Mouse (Mus musculus): Measurements from ENCODE around the gene Itsn2. TPM values are rescaled to one million over a fixed set of nuclear protein-coding genes. Genes with fewer than 3 reads are reported as not detected.
"Not testable (repeated sequence)": the region's sequence is repeated elsewhere in the genome, so short reads cannot be mapped to it uniquely, and the experiment has no call there.

Itsn2 gene
- polyA plus RNA-seq, 1 experiment from 2014 or later, result 26.9 TPM

DNA sequence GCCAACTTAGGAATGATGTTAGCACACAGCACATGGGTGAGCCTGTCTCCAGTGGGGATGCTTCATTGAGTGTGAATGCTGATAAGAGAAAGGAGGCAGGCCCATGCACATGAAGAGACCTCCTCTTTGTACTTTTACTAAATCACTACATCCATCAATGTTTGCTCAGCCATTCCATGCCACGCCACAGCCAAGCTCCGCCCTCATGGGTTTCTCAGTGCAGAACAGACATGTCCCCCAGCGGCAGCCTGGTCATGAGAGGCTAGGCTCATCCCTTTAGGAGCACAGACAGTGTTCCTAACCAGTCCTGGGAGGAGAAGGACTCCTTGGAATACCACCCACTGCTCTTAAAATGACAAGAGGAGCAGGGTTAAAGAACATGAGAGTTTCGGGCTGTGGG, 139.2 kb downstream of the Itsn2 start:
- no peaks in the 10 kb centered on the region for H3K27me3 ChIP-seq (ENCODE audit: control insufficient read depth, insufficient read depth, low read length)
- H3K9ac ChIP-seq (ENCODE audit: low read length), result no peak overlapping the region
- H3K4me2 ChIP-seq (replicated peaks; ENCODE audit: low read depth), result no peak overlapping the region
- no peak overlapping the region for H3K27ac ChIP-seq (replicated peaks)
- TF ChIP-seq CTCF (IDR thresholded peaks at IDR 0.05; ENCODE audit: low read depth), result no peak
- TF ChIP-seq EP300 (optimal IDR thresholded peaks at IDR 0.05), result no peak
- 50% methylated on average over 4 of the region's 4 CpGs for WGBS
- H3K36me3 ChIP-seq (ENCODE audit: control insufficient read depth, insufficient read depth, low read length), result no peaks in the 10 kb centered on the region
- no peaks in the 10 kb centered on the region for H3K4me1 ChIP-seq (replicated peaks; ENCODE audit: control insufficient read depth, insufficient read depth)
- no peak overlapping the region for H3K4me3 ChIP-seq (ENCODE audit: low read depth, low read length)
- H3K9me3 ChIP-seq (ENCODE audit: control insufficient read depth, low read length), result no peaks in the 10 kb centered on the region
- ATAC-seq (ENCODE audit: low FRiP score, low TSS enrichment) (no peak), DNase-seq (ENCODE audit: low spot score) (no peak)

DNA sequence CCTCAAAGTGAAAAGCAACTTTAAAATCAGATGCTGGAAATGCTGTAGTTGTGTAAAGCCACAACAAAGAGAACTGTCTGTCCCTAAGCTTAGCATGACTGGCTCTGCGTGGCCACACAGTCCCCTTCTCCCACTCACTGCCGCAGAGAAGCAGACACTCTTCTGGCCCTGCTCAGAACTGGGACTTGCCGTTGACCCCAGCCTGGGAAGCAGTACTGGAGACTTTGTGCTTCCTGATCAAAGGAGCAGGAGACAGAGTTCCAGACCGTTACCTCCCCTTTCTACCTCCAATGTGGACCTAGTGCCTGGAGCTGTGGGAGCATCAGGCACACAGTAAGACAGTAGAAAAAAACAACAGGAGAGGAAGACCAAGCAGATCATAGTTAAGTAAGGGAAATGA, 139.9 kb downstream of the Itsn2 start:
- DNase-seq (ENCODE audit: low spot score) (no peak), ATAC-seq (ENCODE audit: low FRiP score, low TSS enrichment) (no peak)
- H3K36me3 ChIP-seq (ENCODE audit: control insufficient read depth, insufficient read depth, low read length), result no peaks in the 10 kb centered on the region
- no peaks in the 10 kb centered on the region for H3K4me1 ChIP-seq (replicated peaks; ENCODE audit: control insufficient read depth, insufficient read depth)
- H3K9ac ChIP-seq (ENCODE audit: low read length), result no peak overlapping the region
- H3K4me2 ChIP-seq (replicated peaks; ENCODE audit: low read depth), result no peak overlapping the region
- H3K4me3 ChIP-seq (ENCODE audit: low read depth, low read length), result no peak overlapping the region
- TF ChIP-seq CTCF (IDR thresholded peaks at IDR 0.05; ENCODE audit: low read depth) (no peak), EP300 (optimal IDR thresholded peaks at IDR 0.05) (no peak)
- no peaks in the 10 kb centered on the region for H3K9me3 ChIP-seq (ENCODE audit: control insufficient read depth, low read length)
- no peak overlapping the region for H3K27ac ChIP-seq (replicated peaks)
- WGBS, result 60% methylated on average over 4 of the region's 4 CpGs
- H3K27me3 ChIP-seq (ENCODE audit: control insufficient read depth, insufficient read depth, low read length), result no peaks in the 10 kb centered on the region

DNA sequence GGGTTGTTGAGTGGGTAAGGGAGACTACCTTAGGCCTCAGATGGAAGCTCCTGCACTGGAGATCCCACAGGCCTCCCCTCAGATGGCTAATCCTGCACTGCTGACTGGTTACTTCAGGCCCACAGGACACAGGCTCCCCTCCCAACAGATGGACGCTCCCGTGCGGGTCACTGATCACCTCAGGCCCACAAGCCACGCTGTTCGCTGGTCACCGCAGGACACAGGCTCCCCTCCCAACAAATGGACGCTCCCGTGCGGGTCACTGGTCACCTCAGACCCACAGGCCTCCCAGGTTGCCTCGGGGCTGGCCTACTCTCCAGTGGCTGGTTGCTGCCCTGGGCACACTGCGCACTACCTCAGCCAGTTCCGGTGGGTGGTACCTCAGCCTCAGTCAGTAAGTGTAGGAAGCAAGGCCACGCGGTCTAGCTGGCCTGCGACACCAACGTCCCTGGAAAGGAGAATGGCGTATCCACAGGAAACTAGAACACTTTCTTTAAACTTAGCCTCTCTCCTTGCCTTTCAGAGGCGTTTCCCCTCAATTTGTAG, 145.7 kb downstream of the Itsn2 start, which contains the start of gene Fam228a:
Gene Fam228a (minus strand): TSS at position 400 of the 546 bp plus-strand sequence.
- Histone ChIP-seq H3K27me3 (ENCODE audit: control insufficient read depth, insufficient read depth, low read length) (no peaks in the 10 kb centered on the region), H3K9ac (ENCODE audit: low read length) (no peak within 1 kb of the TSS), H3K27ac (replicated peaks) (no peak within 1 kb of the TSS), H3K4me1 (replicated peaks; ENCODE audit: control insufficient read depth, insufficient read depth) (no peaks in the 10 kb centered on the region), H3K9me3 (ENCODE audit: control insufficient read depth, low read length) (no peaks in the 10 kb centered on the region), H3K36me3 (ENCODE audit: control insufficient read depth, insufficient read depth, low read length) (no peaks in the 10 kb centered on the region), H3K4me3 (ENCODE audit: low read depth, low read length) (no peak within 1 kb of the TSS), H3K4me2 (replicated peaks; ENCODE audit: low read depth) (no peak within 1 kb of the TSS)
- 92% methylated on average over 18 of the region's 18 CpGs for WGBS
- TF ChIP-seq CTCF (IDR thresholded peaks at IDR 0.05; ENCODE audit: low read depth), result no peak
- DNase-seq (ENCODE audit: low spot score) (no peak), ATAC-seq (ENCODE audit: low FRiP score, low TSS enrichment) (no peak)

DNA sequence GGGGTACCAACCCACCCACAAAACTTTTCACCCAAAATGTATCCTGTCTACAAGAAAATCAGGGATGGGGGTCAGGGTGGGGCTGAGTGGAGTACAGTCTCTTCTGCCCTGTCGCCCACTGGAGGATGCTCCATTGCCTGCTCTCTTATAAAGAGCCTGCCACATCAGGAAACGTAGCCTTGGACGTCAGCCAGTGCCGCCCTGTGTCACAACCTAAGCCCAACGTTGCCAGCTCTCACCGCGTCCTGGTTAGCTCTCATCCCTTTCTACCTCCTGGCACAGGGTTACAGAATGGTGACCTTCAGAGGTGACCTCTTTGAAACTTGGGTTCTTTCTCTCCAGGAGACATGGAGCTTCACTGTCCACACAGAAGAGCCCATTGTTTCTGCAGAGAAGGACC, 148.4 kb downstream of the Itsn2 start:
- Histone ChIP-seq H3K27me3 (ENCODE audit: control insufficient read depth, insufficient read depth, low read length) (no peaks in the 10 kb centered on the region), H3K4me3 (ENCODE audit: low read depth, low read length) (no peak overlapping the region), H3K9me3 (ENCODE audit: control insufficient read depth, low read length) (no peaks in the 10 kb centered on the region), H3K4me1 (replicated peaks; ENCODE audit: control insufficient read depth, insufficient read depth) (no peaks in the 10 kb centered on the region), H3K9ac (ENCODE audit: low read length) (no peak overlapping the region), H3K4me2 (replicated peaks; ENCODE audit: low read depth) (no peak overlapping the region), H3K36me3 (ENCODE audit: control insufficient read depth, insufficient read depth, low read length) (no peaks in the 10 kb centered on the region), H3K27ac (replicated peaks) (no peak overlapping the region)
- no peak for ATAC-seq (ENCODE audit: low FRiP score, low TSS enrichment)
- no peak for DNase-seq (ENCODE audit: low spot score)
- TF ChIP-seq EP300 (optimal IDR thresholded peaks at IDR 0.05), result no peak
- no peak for TF ChIP-seq CTCF (IDR thresholded peaks at IDR 0.05; ENCODE audit: low read depth)
- WGBS, result 75% methylated on average over 7 of the region's 7 CpGs

DNA sequence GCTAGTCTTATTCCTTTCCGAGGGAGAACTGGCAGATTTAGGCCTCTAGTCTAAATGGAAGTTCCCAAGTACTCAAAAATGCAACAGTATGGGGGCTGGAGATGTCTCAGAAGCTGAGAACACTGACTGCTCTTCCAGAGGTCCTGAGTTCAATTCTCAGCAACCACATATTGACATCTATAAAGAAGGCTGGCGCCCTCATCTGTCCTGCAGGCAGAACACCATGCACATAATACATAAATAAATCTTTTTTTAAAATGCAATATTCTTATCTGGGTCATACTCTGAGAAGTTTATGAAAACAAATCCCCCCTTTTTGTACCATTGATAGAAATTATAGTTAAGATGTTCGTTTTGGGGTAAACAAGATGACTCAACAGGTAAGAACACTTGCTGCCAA, 149.7 kb downstream of the Itsn2 start:
- Histone ChIP-seq H3K4me1 (replicated peaks; ENCODE audit: control insufficient read depth, insufficient read depth) (no peaks in the 10 kb centered on the region), H3K9me3 (ENCODE audit: control insufficient read depth, low read length) (no peaks in the 10 kb centered on the region), H3K9ac (ENCODE audit: low read length) (no peak overlapping the region), H3K27ac (replicated peaks) (no peak overlapping the region), H3K4me2 (replicated peaks; ENCODE audit: low read depth) (no peak overlapping the region), H3K27me3 (ENCODE audit: control insufficient read depth, insufficient read depth, low read length) (no peaks in the 10 kb centered on the region), H3K4me3 (ENCODE audit: low read depth, low read length) (no peak overlapping the region), H3K36me3 (ENCODE audit: control insufficient read depth, insufficient read depth, low read length) (no peaks in the 10 kb centered on the region)
- TF ChIP-seq CTCF (IDR thresholded peaks at IDR 0.05; ENCODE audit: low read depth) (peak; percentile 33; the same call in 1 of the 2 replicates), EP300 (optimal IDR thresholded peaks at IDR 0.05) (no peak)
- ATAC-seq (ENCODE audit: low FRiP score, low TSS enrichment), result no peak
- no peak for DNase-seq (ENCODE audit: low spot score)
- 88% methylated on average over 3 of the region's 3 CpGs for WGBS

DNA sequence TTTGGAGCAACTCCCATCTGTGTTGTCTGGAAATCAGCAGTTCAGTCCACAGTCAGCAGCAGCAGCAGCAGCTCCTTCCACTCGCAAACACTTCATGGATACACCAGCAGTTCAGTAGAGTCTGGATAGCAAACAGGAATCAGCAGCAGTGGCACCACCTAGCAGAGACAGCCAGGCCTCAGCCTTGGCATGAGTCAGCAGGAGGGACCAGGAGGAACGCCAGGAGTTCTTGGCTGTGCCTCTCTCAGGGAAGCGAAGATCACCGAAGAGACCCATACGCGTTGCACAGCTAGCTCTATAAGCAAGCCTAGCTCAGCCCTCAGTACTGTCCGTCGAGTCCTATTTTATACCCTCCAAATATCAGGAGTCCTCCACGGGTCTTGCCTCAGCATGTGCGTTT, 152.0 kb downstream of the Itsn2 start:
- H3K9me3 ChIP-seq (ENCODE audit: control insufficient read depth, low read length), result no peaks in the 10 kb centered on the region
- H3K4me2 ChIP-seq (replicated peaks; ENCODE audit: low read depth), result no peak overlapping the region
- H3K9ac ChIP-seq (ENCODE audit: low read length), result no peak overlapping the region
- TF ChIP-seq CTCF (IDR thresholded peaks at IDR 0.05; ENCODE audit: low read depth) (no peak), EP300 (optimal IDR thresholded peaks at IDR 0.05) (no peak)
- H3K4me3 ChIP-seq (ENCODE audit: low read depth, low read length), result no peak overlapping the region
- no peak for ATAC-seq (ENCODE audit: low FRiP score, low TSS enrichment)
- H3K36me3 ChIP-seq (ENCODE audit: control insufficient read depth, insufficient read depth, low read length), result no peaks in the 10 kb centered on the region
- WGBS, result 82% methylated on average over 10 of the region's 10 CpGs
- no peak overlapping the region for H3K27ac ChIP-seq (replicated peaks)
- no peaks in the 10 kb centered on the region for H3K4me1 ChIP-seq (replicated peaks; ENCODE audit: control insufficient read depth, insufficient read depth)
- no peaks in the 10 kb centered on the region for H3K27me3 ChIP-seq (ENCODE audit: control insufficient read depth, insufficient read depth, low read length)
- DNase-seq (ENCODE audit: low spot score), result no peak

DNA sequence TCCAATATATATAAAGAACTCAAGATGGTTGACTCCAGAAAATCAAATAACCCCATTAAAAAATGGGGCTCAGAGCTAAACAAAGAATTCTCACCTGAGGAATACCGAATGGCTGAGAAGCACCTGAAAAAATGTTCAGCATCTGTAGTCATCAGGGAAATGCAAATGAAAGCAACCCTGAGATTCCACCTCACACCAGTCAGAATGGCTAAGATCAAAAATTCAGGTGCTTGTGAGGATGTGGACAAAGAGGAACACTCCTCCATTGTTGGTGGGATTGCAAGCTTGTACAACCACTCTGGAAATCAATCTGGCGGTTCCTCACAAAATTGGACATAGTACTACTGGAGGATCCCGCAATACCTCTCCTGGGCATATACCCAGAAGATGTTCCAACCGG, 162.0 kb downstream of the Itsn2 start:
- H3K36me3 ChIP-seq (ENCODE audit: control insufficient read depth, insufficient read depth, low read length); H3K4me3 ChIP-seq (ENCODE audit: low read depth, low read length); H3K4me1 ChIP-seq (replicated peaks; ENCODE audit: control insufficient read depth, insufficient read depth); H3K4me2 ChIP-seq (replicated peaks; ENCODE audit: low read depth); H3K27me3 ChIP-seq (ENCODE audit: control insufficient read depth, insufficient read depth, low read length); H3K9ac ChIP-seq (ENCODE audit: low read length); DNase-seq (ENCODE audit: low spot score); ATAC-seq (ENCODE audit: low FRiP score, low TSS enrichment); H3K9me3 ChIP-seq (ENCODE audit: control insufficient read depth, low read length); H3K27ac ChIP-seq (replicated peaks): not testable (repeated sequence)
- WGBS, result 91% methylated on average over 4 of the region's 4 CpGs

Data from stomach, postnatal 0 days (tissue).